Mouse (Mus musculus) macrophage (primary cell): ENCODE results near the gene Otof. TPM values are rescaled to one million over a fixed set of nuclear protein-coding genes. Genes with fewer than 3 reads are reported as not detected.

ENCODE experiments used
- H3K27ac ChIP-seq: fragments of 350-480 bp; formaldehyde crosslinking; 2 replicates; pipeline ENCODE4 v1.9.0; 2021
- H3K36me3 ChIP-seq: fragments of 350-480 bp; formaldehyde crosslinking; 2 replicates; pipeline ENCODE4 v1.9.0; 2021; ENCODE audit errors: inconsistent target
- H3K4me3 ChIP-seq: fragments of 350-480 bp; formaldehyde crosslinking; 2 replicates; pipeline ENCODE4 v1.9.0; 2021; ENCODE audit errors: inconsistent target
- H3K79me2 ChIP-seq: fragments of 350-480 bp; formaldehyde crosslinking; 2 replicates; pipeline ENCODE4 v1.9.0; 2021; ENCODE audit errors: inconsistent target
- WGBS: methylation state at CpG from one replicate; pipeline ENCODE4 v1.1.7; 2026; ENCODE audit warnings: inconsistent platforms; ENCODE audit not compliant: missing documents; 5-methylcytosine and 5-hydroxymethylcytosine counted together
- polyA plus RNA-seq: library from polyadenylated mRNA; stranded (reverse); fragments of 250-400 nt; gene quantifications from 3 replicates; pipeline ENCODE4 v1.2.4, GENCODE M21; 2018; ENCODE audit warnings: inconsistent platforms

Otof gene
- polyA plus RNA-seq, 1 experiment from 2014 or later = not detected

DNA sequence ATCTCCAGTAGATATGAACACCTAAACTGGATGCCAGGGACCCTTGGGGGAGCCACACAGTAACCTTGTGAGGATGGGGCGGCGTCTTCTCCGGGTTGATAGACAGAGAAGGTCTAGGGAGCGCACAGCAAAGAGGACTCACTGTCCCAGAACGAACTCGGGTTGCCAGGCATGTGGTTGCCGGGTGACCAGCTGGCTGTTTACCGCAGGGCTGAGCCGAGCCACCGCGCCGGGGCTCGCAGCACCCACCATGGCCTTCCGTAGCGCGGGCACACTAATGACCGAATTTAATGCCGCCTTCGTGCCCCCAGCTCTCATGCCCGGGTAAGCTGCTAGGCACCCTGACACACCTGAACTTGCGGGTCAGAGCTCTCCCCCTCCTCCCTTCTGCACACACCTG is 4.1 kb upstream of the Otof start, which contains the start of gene 1700001C02Rik:
Gene 1700001C02Rik (plus strand): TSS at position 187 of the 400 bp plus-strand sequence.
- Histone ChIP-seq H3K36me3 (no peaks in the 10 kb centered on the region), H3K4me3 (no peak within 1 kb of the TSS), H3K79me2 (no peaks in the 10 kb centered on the region), H3K27ac (no peak within 1 kb of the TSS)
- 23% methylated on average over 21 of the region's 21 CpGs for WGBS

DNA sequence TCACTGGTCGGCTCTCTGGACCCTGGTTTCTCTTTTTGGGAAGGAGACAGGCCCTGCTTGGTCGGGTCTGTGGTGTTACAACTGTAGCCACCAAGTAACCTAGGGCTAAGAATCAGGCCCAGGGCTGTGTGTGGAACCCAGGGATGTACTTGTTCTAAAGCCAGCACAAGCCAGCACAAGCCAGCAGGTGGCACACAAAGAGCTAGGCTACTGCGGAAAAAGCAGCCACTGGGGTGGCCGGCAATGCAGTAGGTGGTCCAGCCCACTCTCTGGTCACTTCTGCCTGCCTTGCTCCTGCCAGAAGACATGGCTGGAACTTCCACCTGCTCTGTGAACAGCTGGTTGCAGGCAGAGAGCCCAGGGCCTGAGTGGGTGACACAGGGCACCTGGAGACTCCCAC is 1.6 kb downstream of the Otof start:
- 71% methylated on average over 4 of the region's 4 CpGs for WGBS
- no peak overlapping the region for H3K4me3 ChIP-seq
- H3K36me3 ChIP-seq = no peaks in the 10 kb centered on the region
- no peak overlapping the region for H3K27ac ChIP-seq
- H3K79me2 ChIP-seq = no peaks in the 10 kb centered on the region

DNA sequence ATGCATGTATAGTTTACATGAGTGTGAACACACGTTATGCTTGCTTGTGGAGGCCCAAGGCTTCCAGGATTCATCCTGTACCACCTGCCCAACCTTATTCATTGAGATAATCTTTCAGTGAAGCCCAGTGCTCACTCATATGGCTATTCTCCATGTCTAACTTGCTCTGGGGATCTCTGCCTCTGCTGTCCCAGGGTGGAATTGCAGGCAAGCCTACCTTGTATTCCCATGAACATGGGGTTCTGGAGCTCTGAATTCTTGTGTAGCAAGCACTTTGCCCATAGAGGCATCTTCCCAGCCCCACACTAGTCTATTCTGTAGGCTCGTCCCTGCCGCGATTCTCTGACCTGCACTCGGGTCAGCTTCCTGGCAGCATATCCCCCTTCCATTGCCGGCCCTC is 5.7 kb downstream of the Otof start:
- Histone ChIP-seq H3K4me3 (no peak overlapping the region), H3K36me3 (no peaks in the 10 kb centered on the region), H3K79me2 (no peaks in the 10 kb centered on the region), H3K27ac (no peak overlapping the region)
- WGBS = 63% methylated on average over 6 of the region's 6 CpGs

DNA sequence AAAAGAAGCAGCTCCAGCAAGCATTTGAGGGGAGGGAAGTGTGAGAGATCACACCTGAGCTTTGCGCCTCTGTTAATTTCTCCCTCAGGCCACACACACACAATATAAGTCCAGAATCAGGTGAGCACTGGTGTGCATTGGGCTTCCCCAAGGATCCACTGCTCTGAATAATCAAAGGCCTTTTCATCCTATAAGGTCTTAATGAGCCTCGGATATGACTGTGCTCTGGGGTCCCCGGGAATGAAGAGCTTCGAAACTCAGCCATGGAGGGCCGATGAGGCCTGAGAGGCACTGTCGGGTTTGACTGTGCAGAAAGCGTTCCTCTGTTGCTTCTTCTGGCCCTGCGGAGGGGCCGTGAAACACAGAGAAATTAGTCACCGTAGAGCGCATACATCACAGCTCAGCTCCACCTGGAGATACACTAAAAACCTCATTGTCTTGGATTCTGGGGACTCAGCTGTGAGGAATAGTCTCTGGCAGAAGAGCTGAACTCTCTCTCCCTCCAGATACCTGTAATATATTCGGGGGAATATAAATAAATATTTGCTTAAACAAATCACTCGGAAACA is 17.3 kb downstream of the Otof start:
- Histone ChIP-seq H3K4me3 (no peak overlapping the region), H3K27ac (no peak overlapping the region), H3K36me3 (no peaks in the 10 kb centered on the region), H3K79me2 (no peaks in the 10 kb centered on the region)
- WGBS = 94% methylated on average over 13 of the region's 13 CpGs

DNA sequence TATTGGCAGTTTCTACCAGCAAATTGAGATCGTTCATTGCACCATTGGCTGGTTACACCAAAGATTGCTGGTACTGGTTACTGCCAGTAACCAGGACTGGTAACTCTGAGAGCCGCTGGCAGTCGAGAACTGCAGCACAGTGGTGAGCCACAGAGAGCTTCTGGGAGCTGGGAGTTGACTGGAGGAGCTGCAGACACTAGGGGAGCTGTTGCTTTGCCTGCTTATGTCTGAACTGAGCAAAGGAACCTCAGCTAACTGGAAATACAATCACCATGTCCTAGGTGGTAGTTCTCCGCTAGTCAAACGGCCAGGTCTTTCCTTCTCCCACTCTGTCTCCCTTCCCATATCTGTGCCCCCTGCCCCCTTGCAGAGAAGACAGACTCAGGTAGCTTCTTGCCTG is 19.5 kb downstream of the Otof start:
- Histone ChIP-seq H3K36me3 (no peaks in the 10 kb centered on the region), H3K79me2 (no peaks in the 10 kb centered on the region), H3K27ac (no peak overlapping the region), H3K4me3 (no peak overlapping the region)
- WGBS = 63% methylated on average over 5 of the region's 5 CpGs

DNA sequence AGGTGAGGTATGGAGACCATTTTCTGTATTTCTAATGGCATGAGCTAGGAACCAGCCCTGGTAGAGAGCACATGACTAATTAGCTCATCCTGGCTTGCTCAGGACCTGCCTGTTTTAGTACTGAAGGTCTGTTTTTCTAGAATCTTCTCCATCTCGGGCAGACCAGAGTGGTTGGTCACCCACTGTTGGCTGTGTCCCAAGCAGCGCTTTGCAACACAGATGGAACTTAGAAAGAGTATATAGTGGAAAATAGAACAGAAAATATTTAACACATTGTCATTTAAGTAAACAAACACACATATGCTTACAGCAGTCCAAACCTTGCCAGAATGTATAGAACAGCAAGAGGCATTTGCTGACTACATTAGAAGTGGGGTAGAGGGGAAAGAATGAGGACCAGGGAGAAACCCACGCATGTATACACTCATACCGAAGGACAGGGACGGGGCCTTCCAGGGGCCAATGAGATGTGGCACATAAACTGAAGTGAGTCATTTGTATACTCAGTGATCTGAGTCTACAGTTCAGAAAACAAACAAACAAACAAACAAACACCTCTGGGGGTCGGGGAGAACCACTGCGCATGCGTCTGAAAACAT is 21.3 kb downstream of the Otof start:
- Histone ChIP-seq H3K4me3 (no peak overlapping the region), H3K27ac (no peak overlapping the region), H3K36me3 (no peaks in the 10 kb centered on the region), H3K79me2 (no peaks in the 10 kb centered on the region)
- WGBS = 86% methylated on average over 8 of the region's 8 CpGs

DNA sequence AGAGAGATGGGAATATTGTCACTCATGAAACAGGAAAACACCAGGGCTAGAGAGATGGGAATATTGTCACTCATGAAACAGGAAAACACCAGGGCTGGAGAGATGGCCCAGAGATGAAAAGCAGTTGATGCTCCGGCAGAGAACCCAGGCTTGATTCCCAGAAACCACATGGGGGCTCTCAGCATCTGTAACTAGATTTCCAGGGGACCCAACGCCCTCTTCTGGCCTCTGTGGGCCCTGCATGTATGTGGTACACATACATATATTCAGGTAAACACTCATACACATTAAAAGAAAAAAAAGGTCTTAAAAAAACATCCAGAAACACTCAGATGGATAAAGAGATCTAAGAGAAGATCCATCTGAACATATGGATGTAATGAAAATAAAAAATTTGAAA is 22.8 kb downstream of the Otof start:
- Histone ChIP-seq H3K4me3 (no peak overlapping the region), H3K79me2 (no peaks in the 10 kb centered on the region), H3K27ac (no peak overlapping the region), H3K36me3 (no peaks in the 10 kb centered on the region)
- 48% methylated on average over 2 of the region's 2 CpGs for WGBS

DNA sequence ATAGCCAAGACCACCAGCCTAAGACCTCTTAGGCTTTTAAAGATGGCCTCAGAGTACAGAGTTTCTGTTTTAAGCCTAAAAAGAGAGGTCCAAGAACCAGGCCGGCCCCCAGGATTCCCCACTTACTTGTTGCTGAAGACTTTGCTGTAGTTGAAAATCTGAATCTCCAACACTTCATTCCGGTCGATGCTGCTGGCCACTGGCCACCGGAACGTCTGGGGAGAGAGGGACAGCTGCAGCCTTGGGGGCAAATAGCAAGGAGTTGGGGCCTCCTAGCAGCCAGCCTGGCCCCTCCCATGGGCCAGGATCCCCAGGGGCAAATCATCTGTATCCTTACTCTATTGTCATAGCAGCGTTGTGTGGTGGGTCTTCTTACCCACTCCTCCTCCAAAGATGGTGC is 34.3 kb downstream of the Otof start:
- Histone ChIP-seq H3K4me3 (no peak overlapping the region), H3K27ac (no peak overlapping the region), H3K79me2 (no peaks in the 10 kb centered on the region), H3K36me3 (no peaks in the 10 kb centered on the region)
- WGBS = 94% methylated on average over 6 of the region's 6 CpGs

DNA sequence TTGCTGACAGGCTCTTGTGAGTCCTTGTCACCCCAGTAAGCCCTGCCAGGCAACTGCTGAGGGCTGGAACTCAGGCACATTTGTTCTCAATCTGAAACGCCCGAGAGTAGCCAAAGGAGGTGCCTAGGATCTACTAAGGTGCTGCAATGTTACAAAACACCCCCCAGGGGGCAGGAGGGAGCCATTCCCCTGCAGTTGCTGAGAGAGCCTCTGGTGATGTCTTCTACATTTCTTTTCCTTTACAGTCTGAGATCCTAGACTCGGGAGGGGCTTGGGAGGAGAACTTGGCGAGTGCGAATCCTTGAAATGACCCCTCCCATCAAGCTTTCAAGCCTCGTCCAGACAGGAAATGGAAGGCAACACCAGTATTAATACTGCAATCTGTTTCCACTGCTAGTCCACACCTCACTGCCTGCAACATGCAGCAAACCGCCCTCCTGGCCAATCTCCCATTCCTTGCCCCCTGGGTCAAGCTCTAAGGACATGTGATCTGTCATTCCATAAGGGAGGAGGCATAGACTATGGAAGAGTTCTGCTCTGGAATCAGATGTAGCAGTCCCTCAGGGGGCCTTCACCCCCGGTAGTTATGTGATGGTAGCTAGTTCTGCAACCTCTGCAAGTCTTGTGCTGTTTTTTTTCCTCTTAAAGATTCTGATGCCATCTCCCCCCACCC is 38.0 kb downstream of the Otof start:
- WGBS = 46% methylated on average over 8 of the region's 8 CpGs
- Histone ChIP-seq H3K36me3 (no peaks in the 10 kb centered on the region), H3K27ac (no peak overlapping the region), H3K79me2 (no peaks in the 10 kb centered on the region), H3K4me3 (no peak overlapping the region)

DNA sequence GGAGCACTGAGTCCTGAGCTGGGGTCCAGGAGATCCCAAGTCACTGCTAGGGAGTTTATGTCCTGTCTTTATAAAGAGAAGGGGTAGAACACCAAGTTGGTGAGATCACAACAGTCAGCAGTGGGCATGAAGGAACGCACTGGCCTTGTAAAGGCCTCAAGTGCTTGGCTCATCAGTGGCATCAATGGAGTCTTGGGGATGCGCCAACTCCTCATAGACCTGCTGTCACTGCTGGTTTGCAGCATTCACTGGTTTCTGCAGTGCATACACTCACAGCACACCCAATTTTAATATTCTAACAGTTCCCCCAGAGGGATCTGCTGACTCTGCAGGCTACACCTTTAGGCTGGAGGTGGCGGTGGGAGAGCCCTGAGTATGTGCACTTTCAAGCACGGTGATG is 38.6 kb downstream of the Otof start:
- no peak overlapping the region for H3K27ac ChIP-seq
- H3K79me2 ChIP-seq = no peaks in the 10 kb centered on the region
- no peak overlapping the region for H3K4me3 ChIP-seq
- H3K36me3 ChIP-seq = no peaks in the 10 kb centered on the region
- 83% methylated on average over 4 of the region's 4 CpGs for WGBS

DNA sequence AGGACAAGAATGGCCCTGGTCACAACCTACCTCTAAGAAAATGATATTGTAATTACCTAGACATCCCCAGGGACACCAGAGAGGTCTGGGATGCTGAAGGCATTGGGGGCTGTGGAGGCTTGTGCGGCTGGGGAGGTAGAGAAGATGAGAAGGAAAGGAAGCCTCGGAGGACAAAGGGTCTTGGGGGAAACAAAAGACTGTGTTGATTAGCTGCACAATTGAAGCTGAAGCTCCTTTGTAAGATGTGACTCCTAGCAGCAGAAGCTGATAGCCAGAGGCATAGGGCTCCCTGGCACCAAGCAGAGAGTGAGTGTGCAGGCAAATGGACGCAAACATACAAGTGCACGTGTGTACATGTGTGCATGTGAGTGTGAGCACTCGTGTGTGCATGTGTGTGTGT is 45.1 kb downstream of the Otof start:
- Histone ChIP-seq H3K36me3 (no peaks in the 10 kb centered on the region), H3K79me2 (no peaks in the 10 kb centered on the region), H3K27ac (no peak overlapping the region), H3K4me3 (no peak overlapping the region)
- 82% methylated on average over 5 of the region's 5 CpGs for WGBS

DNA sequence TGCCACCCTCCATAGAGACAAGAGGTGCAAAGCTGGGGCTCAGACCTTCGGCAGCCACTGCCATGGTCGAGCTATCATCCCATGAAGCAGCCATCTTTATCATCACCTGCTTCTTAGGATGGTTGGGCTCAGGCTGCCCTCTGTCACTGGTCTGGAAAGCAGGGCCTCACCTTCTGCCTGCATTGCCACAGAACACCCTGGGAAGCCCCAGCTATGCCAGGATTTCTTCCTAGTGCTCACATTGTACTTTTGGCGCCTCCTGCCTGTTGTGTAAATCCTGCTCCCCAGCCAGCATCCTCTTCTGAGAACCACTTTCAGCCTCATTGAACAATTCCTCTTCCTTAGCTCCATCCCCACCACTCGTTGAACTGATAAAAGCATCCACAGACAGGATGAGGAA is 45.9 kb downstream of the Otof start:
- H3K27ac ChIP-seq = no peak overlapping the region
- WGBS = 89% methylated on average over 4 of the region's 4 CpGs
- H3K79me2 ChIP-seq = no peaks in the 10 kb centered on the region
- H3K4me3 ChIP-seq = no peak overlapping the region
- no peaks in the 10 kb centered on the region for H3K36me3 ChIP-seq

DNA sequence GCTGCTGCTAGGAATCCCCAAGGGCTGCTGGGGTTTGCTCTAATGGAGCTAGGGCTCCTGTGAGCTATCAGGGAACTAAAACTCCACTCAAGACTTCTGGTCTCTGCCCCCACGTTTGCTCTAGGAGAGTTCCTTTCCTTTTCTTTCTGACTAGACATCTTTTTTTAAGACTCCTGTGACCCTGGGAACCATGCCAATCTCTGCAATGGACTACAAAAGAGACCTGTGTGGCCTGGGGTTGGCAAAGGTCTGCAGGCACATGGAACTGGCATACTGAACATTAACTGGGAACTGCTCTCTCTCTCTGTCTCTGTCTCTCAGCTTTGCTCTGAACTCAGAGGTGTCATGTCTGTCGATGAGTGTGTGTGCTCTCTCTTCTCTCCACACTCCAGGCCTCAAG is 46.4 kb downstream of the Otof start:
- Histone ChIP-seq H3K27ac (no peak overlapping the region), H3K4me3 (no peak overlapping the region), H3K79me2 (no peaks in the 10 kb centered on the region), H3K36me3 (no peaks in the 10 kb centered on the region)
- WGBS = 85% methylated on average over 1 of the region's 2 CpGs

DNA sequence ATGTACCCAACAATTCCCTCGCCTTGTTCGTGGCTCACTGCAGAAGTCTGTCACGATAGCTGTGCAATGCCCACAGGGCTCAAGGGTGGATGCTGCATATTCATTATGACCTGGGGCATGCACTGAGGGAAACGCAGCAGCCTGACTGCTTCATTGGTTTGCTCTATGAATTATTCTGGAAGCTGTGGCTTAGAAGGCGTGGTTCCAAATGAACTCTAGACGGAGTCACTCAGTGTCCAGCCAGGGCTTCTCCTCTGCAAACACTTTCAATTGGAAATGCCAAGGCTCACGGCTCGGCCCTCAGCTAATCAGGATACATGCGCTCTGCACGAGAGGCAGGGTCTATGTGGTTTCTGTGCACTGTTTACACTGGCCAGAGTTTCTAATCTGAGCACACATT is 50.2 kb downstream of the Otof start:
- 90% methylated on average over 10 of the region's 10 CpGs for WGBS
- H3K27ac ChIP-seq = no peak overlapping the region

DNA sequence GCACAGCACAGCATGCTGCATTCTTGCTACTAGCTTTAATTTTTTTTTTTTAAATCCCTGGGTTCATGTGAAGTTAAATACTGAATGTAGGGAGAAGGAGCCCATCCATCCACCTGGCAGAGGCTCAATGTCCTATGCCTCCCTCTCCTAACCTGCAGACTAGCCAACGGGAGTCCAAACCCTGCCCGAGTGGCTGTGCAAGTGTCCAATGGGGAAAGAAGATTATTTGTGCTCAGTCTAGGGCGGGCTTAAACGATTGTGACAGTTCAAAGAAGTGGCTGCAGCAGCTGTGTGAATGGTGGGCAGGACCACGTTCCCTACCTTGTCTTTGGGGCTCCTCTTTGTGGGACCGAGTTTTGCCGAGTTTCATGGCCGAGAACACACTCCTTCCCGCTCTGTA is 54.9 kb downstream of the Otof start:
- Histone ChIP-seq H3K27ac (no peak overlapping the region), H3K79me2 (no peaks in the 10 kb centered on the region), H3K36me3 (no peaks in the 10 kb centered on the region), H3K4me3 (no peak overlapping the region)
- 53% methylated on average over 9 of the region's 9 CpGs for WGBS

More for the DNA sequence above, 50.2 kb downstream of the Otof start:
- Histone ChIP-seq H3K36me3 (no peaks in the 10 kb centered on the region), H3K79me2 (no peaks in the 10 kb centered on the region), H3K4me3 (no peak overlapping the region)
